Mouse (Mus musculus): Measurements from ENCODE around the gene Hist1h4i. TPM values are rescaled to one million over a fixed set of nuclear protein-coding genes. Genes with fewer than 3 reads are reported as not detected.

The Hist1h4i gene
- polyA plus RNA-seq, 1 experiment from 2014 or later: 30.2 TPM

DNA sequence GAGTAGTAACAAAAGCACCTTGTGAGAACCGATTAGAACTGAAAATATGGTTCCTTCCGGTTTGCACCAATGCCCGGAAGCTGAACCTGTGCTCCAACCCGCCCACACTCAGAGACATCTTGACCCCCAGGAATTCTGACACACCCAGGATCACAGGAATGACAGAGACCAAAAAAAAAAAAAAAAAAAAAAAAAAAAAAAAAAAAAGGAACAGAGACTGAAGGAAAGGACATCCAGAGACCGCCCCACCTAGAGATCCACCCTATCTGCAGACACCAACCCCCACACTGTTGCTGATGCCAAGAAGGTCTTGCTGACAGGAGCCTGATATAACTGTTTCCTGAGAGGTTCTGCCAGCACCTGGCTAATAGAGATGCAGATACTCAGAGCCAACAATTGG, 48.6 kb downstream of the Hist1h4i start:
- Histone ChIP-seq H3K9ac (ENCODE audit: low read length) (no peak overlapping the region), H3K4me2 (ENCODE audit: low read depth, severe bottlenecking) (no peak overlapping the region), H3K9me3 (ENCODE audit: control insufficient read depth, low read length) (no peaks in the 10 kb centered on the region), H3K27ac (replicated peaks; ENCODE audit: low read depth, low read length) (no peak overlapping the region), H3K4me1 (ENCODE audit: control insufficient read depth, insufficient read depth, low read length) (peaks cover 10% of the 10 kb centered on the region), H3K36me3 (ENCODE audit: control insufficient read depth, insufficient read depth, low read length) (no peaks in the 10 kb centered on the region), H3K27me3 (ENCODE audit: control insufficient read depth, insufficient read depth, low read length) (peaks cover 22% of the 10 kb centered on the region), H3K4me3 (ENCODE audit: low read depth, low read length) (no peak overlapping the region)
- DNase-seq (ENCODE audit: low spot score) (no peak), ATAC-seq (ENCODE audit: insufficient number of reproducible peaks, low FRiP score, low TSS enrichment, low read depth) (no peak)
- WGBS: 81% methylated on average over 5 of the region's 5 CpGs

Small RNA genes within 50 kb of the gene (microRNA-seq; reads per million reads assigned to microRNA genes)
- not detected for gene Gm26300
- not detected for gene Gm44390
- not detected for gene Gm44486

Other genes starting within 250 kb of the Hist1h4i start
- 21.3 and 25.2 TPM in 2 replicates for gene Hist1h2bq, start 231.2 kb downstream of the Hist1h4i start, polyA plus RNA-seq (2014; fragmentation: Nextera tagmentation; extraction: Ambion mirVana)
- 2.5 and 3.6 TPM in 2 replicates for gene Hist1h2ao, start 230.9 kb downstream of the Hist1h4i start, polyA plus RNA-seq (2014; fragmentation: Nextera tagmentation; extraction: Ambion mirVana)
- not detected in 2 replicates for gene Hist1h4m, start 229.6 kb downstream of the Hist1h4i start, polyA plus RNA-seq (2014; fragmentation: Nextera tagmentation; extraction: Ambion mirVana)
- gene Hist1h4n, start 209.2 kb downstream of the Hist1h4i start, polyA plus RNA-seq (2014; fragmentation: Nextera tagmentation; extraction: Ambion mirVana): 11.8 and 15.0 TPM in 2 replicates
- 6,460 and 6,662 TPM in 2 replicates for gene Hist1h2ap, start 207.9 kb downstream of the Hist1h4i start, polyA plus RNA-seq (2014; fragmentation: Nextera tagmentation; extraction: Ambion mirVana)
- 21.5 and 24.2 TPM in 2 replicates for gene Hist1h2br, start 207.6 kb downstream of the Hist1h4i start, polyA plus RNA-seq (2014; fragmentation: Nextera tagmentation; extraction: Ambion mirVana)
- 26.9 and 28.8 TPM in 2 replicates for gene Zfp184, start 96.3 kb downstream of the Hist1h4i start, polyA plus RNA-seq (2014; fragmentation: Nextera tagmentation; extraction: Ambion mirVana)
- 0.31 and 0.38 TPM in 2 replicates for gene Pom121l2, start 60.2 kb downstream of the Hist1h4i start, polyA plus RNA-seq (2014; fragmentation: Nextera tagmentation; extraction: Ambion mirVana)
- 0.20 and 0.21 TPM in 2 replicates for gene Prss16, start 31.6 kb downstream of the Hist1h4i start, polyA plus RNA-seq (2014; fragmentation: Nextera tagmentation; extraction: Ambion mirVana)
- 5.5 and 22.0 TPM in 2 replicates for gene Hist1h2ah, start 5.8 kb downstream of the Hist1h4i start, polyA plus RNA-seq (2014; fragmentation: Nextera tagmentation; extraction: Ambion mirVana)
- gene Hist1h2bk, start 5.5 kb downstream of the Hist1h4i start, polyA plus RNA-seq (2014; fragmentation: Nextera tagmentation; extraction: Ambion mirVana): 13.8 and 14.0 TPM in 2 replicates
- 75.3 and 79.2 TPM in 2 replicates for gene Hist1h2ag, start 1.6 kb upstream of the Hist1h4i start, polyA plus RNA-seq (2014; fragmentation: Nextera tagmentation; extraction: Ambion mirVana)
- 18.9 and 19.9 TPM in 2 replicates for gene Hist1h2bj, start 1.9 kb upstream of the Hist1h4i start, polyA plus RNA-seq (2014; fragmentation: Nextera tagmentation; extraction: Ambion mirVana)
- gene Vmn1r188, start 43.1 kb upstream of the Hist1h4i start, polyA plus RNA-seq (2014; fragmentation: Nextera tagmentation; extraction: Ambion mirVana): not detected in 2 replicates
- not detected in 2 replicates for gene Vmn1r189, start 64.5 kb upstream of the Hist1h4i start, polyA plus RNA-seq (2014; fragmentation: Nextera tagmentation; extraction: Ambion mirVana)
- not detected in 2 replicates for gene Vmn1r191, start 142.6 kb upstream of the Hist1h4i start, polyA plus RNA-seq (2014; fragmentation: Nextera tagmentation; extraction: Ambion mirVana)
- not detected in 2 replicates for gene Vmn1r192, start 149.8 kb upstream of the Hist1h4i start, polyA plus RNA-seq (2014; fragmentation: Nextera tagmentation; extraction: Ambion mirVana)
- not detected in 2 replicates for gene Vmn1r193, start 181.8 kb upstream of the Hist1h4i start, polyA plus RNA-seq (2014; fragmentation: Nextera tagmentation; extraction: Ambion mirVana)
- not detected in 2 replicates for gene Vmn1r194, start 202.9 kb upstream of the Hist1h4i start, polyA plus RNA-seq (2014; fragmentation: Nextera tagmentation; extraction: Ambion mirVana)
- gene Vmn1r195, start 229.2 kb upstream of the Hist1h4i start, polyA plus RNA-seq (2014; fragmentation: Nextera tagmentation; extraction: Ambion mirVana): not detected in 2 replicates
- gene Vmn1r196, start 248.6 kb upstream of the Hist1h4i start, polyA plus RNA-seq (2014; fragmentation: Nextera tagmentation; extraction: Ambion mirVana): not detected in 2 replicates

Measured in limb, embryonic 11.5 days (tissue).